Mouse (Mus musculus) cerebellum, adult (tissue): ENCODE measurements around the gene Adamtsl4.
A peak's percentile ranks its signal among the peaks of the same experiment; 100 is the strongest.

Experiments used
- ATAC-seq: cut with Nextera tagmentation; 2 replicates; pipeline ENCODE4 v1.9.2; 2017; ENCODE audit warnings: mild to moderate bottlenecking, moderate library complexity, mixed read lengths; ENCODE audit not compliant: insufficient number of reproducible peaks, low FRiP score, low TSS enrichment

Gene Adamtsl4

GRCm38 (mm10) chr3:95687524-95688421, at the start of gene Adamtsl4:
Gene Adamtsl4, minus strand, starts transcription at chr3:95687917.
- ATAC-seq, result peak; percentile 78; the same call in 1 of the 2 replicates

GRCm38 (mm10) chr3:95735071-95735670, 47.5 kb upstream of the Adamtsl4 start:
- no peak for ATAC-seq

GRCm38 (mm10) chr3:95734092-95734702, 46.5 kb upstream of the Adamtsl4 start:
- no peak for ATAC-seq

- no peak for ATAC-seq
Observed at GRCm38 (mm10) chr3:95732744-95733521, 45.2 kb upstream of the Adamtsl4 start.

- no peak for ATAC-seq
Observed at GRCm38 (mm10) chr3:95732297-95732696, 44.6 kb upstream of the Adamtsl4 start.

GRCm38 (mm10) chr3:95731802-95732201, 44.1 kb upstream of the Adamtsl4 start:
- no peak for ATAC-seq

- ATAC-seq, result no peak
Observed at GRCm38 (mm10) chr3:95730431-95730830, 42.7 kb upstream of the Adamtsl4 start.

GRCm38 (mm10) chr3:95728906-95729305, 41.2 kb upstream of the Adamtsl4 start:
- no peak for ATAC-seq

- ATAC-seq, result no peak
Observed at GRCm38 (mm10) chr3:95726696-95727358, 39.1 kb upstream of the Adamtsl4 start.

GRCm38 (mm10) chr3:95725863-95726262, 38.1 kb upstream of the Adamtsl4 start:
- ATAC-seq, result no peak

- no peak for ATAC-seq
Observed at GRCm38 (mm10) chr3:95722386-95722785, 34.7 kb upstream of the Adamtsl4 start.

- ATAC-seq, result no peak
Observed at GRCm38 (mm10) chr3:95718153-95718552, 30.4 kb upstream of the Adamtsl4 start.

GRCm38 (mm10) chr3:95716075-95716474, 28.4 kb upstream of the Adamtsl4 start:
- ATAC-seq, result no peak

GRCm38 (mm10) chr3:95709967-95710366, 22.2 kb upstream of the Adamtsl4 start:
- no peak for ATAC-seq

GRCm38 (mm10) chr3:95709044-95709443, 21.3 kb upstream of the Adamtsl4 start:
- no peak for ATAC-seq

- ATAC-seq, result no peak
Observed at GRCm38 (mm10) chr3:95707497-95707896, 19.8 kb upstream of the Adamtsl4 start.

- ATAC-seq, result no peak
Observed at GRCm38 (mm10) chr3:95706273-95706672, 18.6 kb upstream of the Adamtsl4 start.

GRCm38 (mm10) chr3:95704612-95705011, 16.9 kb upstream of the Adamtsl4 start:
- ATAC-seq, result no peak

- ATAC-seq, result no peak
Observed at GRCm38 (mm10) chr3:95703276-95703675, 15.6 kb upstream of the Adamtsl4 start.
